Mouse (Mus musculus) testis, postnatal 14 days (tissue): ENCODE measurements around the gene Rbm8a2.

ENCODE experiments used
- DNase-seq: peaks from one replicate; pipeline ENCODE4 v3.0.0; 2021; ENCODE audit warnings: low spot score

The Rbm8a2 gene

GRCm38 (mm10) chr1:175931391-175931790, 47.5 kb downstream of the Rbm8a2 start:
- no peak for DNase-seq
